Mouse (Mus musculus): Measurements from ENCODE around the gene Mthfd1l.
A peak's percentile ranks its signal among the peaks of the same experiment; 100 is the strongest.
"Not testable (repeated sequence)": the region's sequence is repeated elsewhere in the genome, so short reads cannot be mapped to it uniquely, and the experiment has no call there.

Mthfd1l gene

GRCm38 (mm10) chr10:4047666-4048065, 74.7 kb downstream of the Mthfd1l start:
- DNase-seq, result no peak

GRCm38 (mm10) chr10:4050236-4050635, 77.3 kb downstream of the Mthfd1l start:
- DNase-seq, result no peak

- no peak for DNase-seq
Observed at GRCm38 (mm10) chr10:4052711-4053110, 79.8 kb downstream of the Mthfd1l start.

- peak; percentile 37 for DNase-seq
Observed at GRCm38 (mm10) chr10:4053278-4054061, 80.6 kb downstream of the Mthfd1l start.

- DNase-seq, result no peak
Observed at GRCm38 (mm10) chr10:4054589-4054988, 81.7 kb downstream of the Mthfd1l start.

GRCm38 (mm10) chr10:4057397-4057796, 84.5 kb downstream of the Mthfd1l start:
- DNase-seq, result no peak

- DNase-seq, result no peak
Observed at GRCm38 (mm10) chr10:4057832-4058231, 84.9 kb downstream of the Mthfd1l start.

- no peak for DNase-seq
Observed at GRCm38 (mm10) chr10:4061071-4061987, 88.4 kb downstream of the Mthfd1l start.

GRCm38 (mm10) chr10:4063537-4063936, 90.6 kb downstream of the Mthfd1l start:
- no peak for DNase-seq

GRCm38 (mm10) chr10:4065295-4066084, 92.6 kb downstream of the Mthfd1l start:
- peak; percentile 53 for DNase-seq

GRCm38 (mm10) chr10:4069258-4069826, 96.4 kb downstream of the Mthfd1l start:
- no peak for DNase-seq

GRCm38 (mm10) chr10:4070061-4070460, 97.1 kb downstream of the Mthfd1l start:
- no peak for DNase-seq

GRCm38 (mm10) chr10:4071069-4071844, 98.3 kb downstream of the Mthfd1l start:
- no peak for DNase-seq

- DNase-seq, result no peak
Observed at GRCm38 (mm10) chr10:4071845-4072345, 99.0 kb downstream of the Mthfd1l start.

- not testable (repeated sequence) for DNase-seq
Observed at GRCm38 (mm10) chr10:4072491-4072890, 99.6 kb downstream of the Mthfd1l start.

- DNase-seq, result no peak
Observed at GRCm38 (mm10) chr10:4078220-4078840, 105.4 kb downstream of the Mthfd1l start.

GRCm38 (mm10) chr10:4078979-4079630, 106.2 kb downstream of the Mthfd1l start:
- DNase-seq, result peak; percentile 73

- peak; percentile 87 for DNase-seq
Observed at GRCm38 (mm10) chr10:4079643-4080244, 106.8 kb downstream of the Mthfd1l start.

- no peak for DNase-seq
Observed at GRCm38 (mm10) chr10:4083609-4084008, 110.7 kb downstream of the Mthfd1l start.

- no peak for DNase-seq
Observed at GRCm38 (mm10) chr10:4084907-4085306, 112.0 kb downstream of the Mthfd1l start.
